Mouse (Mus musculus): ENCODE data around the gene Dcbld1. TPM values are rescaled to one million over a fixed set of nuclear protein-coding genes. Genes with fewer than 3 reads are reported as not detected.

The Dcbld1 gene
- polyA plus RNA-seq, 1 experiment from 2014 or later: 32.5 TPM

DNA sequence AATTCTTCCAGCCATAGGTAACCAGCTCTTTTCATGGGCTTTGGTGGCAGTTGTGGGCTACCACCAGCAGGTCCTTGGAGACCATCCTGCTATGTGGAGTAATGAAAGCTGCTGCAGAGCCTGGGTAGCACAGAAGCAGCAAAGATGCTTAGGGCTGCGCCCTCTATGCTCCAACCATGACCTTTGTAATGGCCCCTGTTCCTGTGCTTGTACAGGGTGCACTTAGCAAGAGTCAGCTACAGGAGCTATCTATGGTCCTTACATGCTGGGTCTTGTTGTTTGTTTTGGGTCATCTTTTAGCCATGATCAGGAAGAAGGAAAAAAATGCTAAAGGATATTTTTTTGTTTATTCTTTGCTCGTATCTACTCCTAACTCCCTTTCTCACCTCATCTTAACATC is 24.3 kb downstream of the Dcbld1 start:
- no peaks in the 10 kb centered on the region for H3K9me3 ChIP-seq (ENCODE audit: low read length)
- no peak overlapping the region for H3K9ac ChIP-seq (replicated peaks; ENCODE audit: low read length)
- no peaks in the 10 kb centered on the region for H3K27me3 ChIP-seq (ENCODE audit: insufficient read depth, low read length)
- WGBS: 71% methylated on average over 2 of the region's 2 CpGs
- H3K4me2 ChIP-seq (replicated peaks; ENCODE audit: low read depth, low read length): no peak overlapping the region
- H3K27ac ChIP-seq (ENCODE audit: low read length): no peak overlapping the region
- H3K4me3 ChIP-seq (ENCODE audit: low read length): no peak overlapping the region
- no peak for ATAC-seq (ENCODE audit: low FRiP score, low TSS enrichment)
- H3K4me1 ChIP-seq (ENCODE audit: insufficient read depth, low read length): no peaks in the 10 kb centered on the region
- 0 out of 2 replicates have a peak, but pooled peaks cover 3% of the 10 kb centered on the region for H3K36me3 ChIP-seq (ENCODE audit: insufficient read depth, low read length)

DNA sequence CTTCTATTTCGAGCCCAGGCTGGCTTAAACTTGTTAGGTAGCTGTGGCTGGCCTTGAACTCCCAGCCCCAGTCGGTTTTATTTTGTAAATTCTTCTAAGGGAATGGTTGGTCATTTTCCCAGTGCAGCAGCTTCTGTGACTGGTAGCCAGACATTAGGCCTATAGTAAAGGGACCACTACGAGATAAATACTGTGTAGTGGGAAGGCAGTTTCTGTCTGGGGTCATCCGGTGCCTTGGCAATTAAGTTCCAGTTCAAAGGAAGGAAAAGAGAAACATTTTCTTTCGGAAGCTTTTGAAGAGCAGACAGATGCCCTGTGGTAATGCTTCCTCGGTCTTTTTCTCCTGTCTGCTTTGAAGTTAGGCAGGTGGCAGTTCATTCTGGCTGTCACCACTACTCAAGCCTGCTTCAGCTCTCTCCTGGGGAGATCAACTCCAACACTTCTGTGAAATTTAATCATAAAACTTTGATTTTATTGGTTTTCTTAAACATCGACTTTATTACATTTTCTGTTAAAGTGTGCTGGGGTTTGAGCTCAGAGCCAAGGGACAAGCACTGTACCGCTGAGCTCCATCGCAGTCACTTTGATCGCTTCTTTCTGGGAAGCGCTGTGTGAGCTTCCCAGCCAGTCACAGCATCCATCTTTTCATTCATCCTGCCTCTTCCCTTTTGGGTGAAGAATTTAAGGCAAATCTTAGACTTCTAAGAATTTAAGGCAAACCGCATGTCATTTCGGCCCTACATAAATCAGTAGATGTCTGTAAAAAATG is 24.9 kb downstream of the Dcbld1 start:
- no peaks in the 10 kb centered on the region for H3K4me1 ChIP-seq (ENCODE audit: insufficient read depth, low read length)
- H3K27ac ChIP-seq (ENCODE audit: low read length): no peak overlapping the region
- H3K36me3 ChIP-seq (ENCODE audit: insufficient read depth, low read length): 0 out of 2 replicates have a peak, but pooled peaks cover 3% of the 10 kb centered on the region
- H3K4me2 ChIP-seq (replicated peaks; ENCODE audit: low read depth, low read length): no peak overlapping the region
- no peaks in the 10 kb centered on the region for H3K27me3 ChIP-seq (ENCODE audit: insufficient read depth, low read length)
- H3K9ac ChIP-seq (replicated peaks; ENCODE audit: low read length): no peak overlapping the region
- H3K4me3 ChIP-seq (ENCODE audit: low read length): no peak overlapping the region
- H3K9me3 ChIP-seq (ENCODE audit: low read length): no peaks in the 10 kb centered on the region
- no peak for ATAC-seq (ENCODE audit: low FRiP score, low TSS enrichment)
- WGBS: 41% methylated on average over 13 of the region's 13 CpGs

DNA sequence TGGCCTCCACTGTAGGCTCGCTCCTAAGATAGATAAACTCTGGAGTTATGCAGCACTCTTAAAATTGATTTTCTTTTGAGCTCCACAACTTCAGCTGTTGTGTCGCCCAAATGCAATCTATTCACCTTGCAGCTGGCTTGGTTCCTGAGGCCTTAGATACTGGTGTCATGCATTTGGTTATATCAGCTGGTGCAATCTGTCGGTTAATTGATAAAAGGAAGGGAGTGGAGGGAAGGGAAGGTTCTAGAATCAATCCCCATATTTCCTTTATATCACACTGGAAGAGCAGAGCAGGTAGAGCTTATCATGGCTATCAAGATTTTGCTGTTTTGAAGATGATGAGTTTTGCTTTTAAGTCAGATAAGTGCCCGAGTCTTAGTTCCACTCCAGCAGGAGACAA is 26.8 kb downstream of the Dcbld1 start:
- Histone ChIP-seq H3K4me3 (ENCODE audit: low read length) (no peak overlapping the region), H3K27ac (ENCODE audit: low read length) (no peak overlapping the region), H3K9ac (replicated peaks; ENCODE audit: low read length) (no peak overlapping the region), H3K4me1 (ENCODE audit: insufficient read depth, low read length) (no peaks in the 10 kb centered on the region), H3K9me3 (ENCODE audit: low read length) (no peaks in the 10 kb centered on the region), H3K4me2 (replicated peaks; ENCODE audit: low read depth, low read length) (no peak overlapping the region), H3K27me3 (ENCODE audit: insufficient read depth, low read length) (no peaks in the 10 kb centered on the region), H3K36me3 (ENCODE audit: insufficient read depth, low read length) (peaks cover 8% of the 10 kb centered on the region; the same call in 1 of the 2 replicates)
- WGBS: 89% methylated on average over 4 of the region's 4 CpGs
- ATAC-seq (ENCODE audit: low FRiP score, low TSS enrichment): no peak

DNA sequence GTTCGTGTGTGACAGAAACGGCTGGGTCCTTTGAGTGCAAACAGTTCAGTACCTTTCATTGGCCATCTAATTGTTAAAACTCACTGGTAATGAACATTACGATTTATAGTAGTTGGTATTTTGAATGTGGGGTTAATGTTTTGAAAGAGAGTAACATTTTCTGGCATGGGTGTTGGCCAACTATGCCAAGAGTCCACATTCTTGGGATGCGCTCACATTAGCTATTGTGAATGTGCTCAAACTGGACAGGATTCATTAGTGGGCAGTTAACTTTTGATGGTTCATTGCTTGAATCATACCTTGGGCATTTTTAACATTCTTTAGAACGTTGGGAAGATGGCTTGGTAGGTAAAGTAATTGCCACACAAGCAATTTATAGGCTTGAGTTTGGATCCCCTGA is 30.7 kb downstream of the Dcbld1 start:
- no peak overlapping the region for H3K4me2 ChIP-seq (replicated peaks; ENCODE audit: low read depth, low read length)
- H3K4me3 ChIP-seq (ENCODE audit: low read length): no peak overlapping the region
- ATAC-seq (ENCODE audit: low FRiP score, low TSS enrichment): no peak
- no peaks in the 10 kb centered on the region for H3K27me3 ChIP-seq (ENCODE audit: insufficient read depth, low read length)
- WGBS: 80% methylated on average over 5 of the region's 5 CpGs
- peaks cover 15% of the 10 kb centered on the region; the same call in 1 of the 2 replicates for H3K36me3 ChIP-seq (ENCODE audit: insufficient read depth, low read length)
- H3K4me1 ChIP-seq (ENCODE audit: insufficient read depth, low read length): no peaks in the 10 kb centered on the region
- no peak overlapping the region for H3K9ac ChIP-seq (replicated peaks; ENCODE audit: low read length)
- no peaks in the 10 kb centered on the region for H3K9me3 ChIP-seq (ENCODE audit: low read length)
- no peak overlapping the region for H3K27ac ChIP-seq (ENCODE audit: low read length)

DNA sequence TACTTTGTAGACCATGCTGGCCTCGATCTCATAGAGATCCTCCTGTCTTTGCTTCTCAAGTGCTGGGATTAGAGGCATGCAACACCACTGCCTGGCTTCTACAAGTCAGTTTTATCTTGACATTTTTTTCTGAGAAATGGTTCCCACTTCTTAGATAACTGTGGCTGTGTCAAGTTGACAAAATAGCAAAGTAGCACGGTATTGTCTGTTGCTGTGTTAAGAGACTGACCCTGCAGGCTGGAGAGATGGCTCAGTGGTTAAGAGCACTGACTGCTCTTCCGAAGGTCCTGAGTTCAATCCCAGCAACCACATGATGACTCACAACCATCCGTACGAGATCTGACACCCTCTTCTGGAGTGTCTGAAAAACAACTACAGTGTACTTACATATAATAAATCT is 35.5 kb downstream of the Dcbld1 start:
- no peak overlapping the region for H3K4me3 ChIP-seq (ENCODE audit: low read length)
- H3K4me1 ChIP-seq (ENCODE audit: insufficient read depth, low read length): no peaks in the 10 kb centered on the region
- no peak overlapping the region for H3K4me2 ChIP-seq (replicated peaks; ENCODE audit: low read depth, low read length)
- no peak overlapping the region for H3K27ac ChIP-seq (ENCODE audit: low read length)
- peaks cover 12% of the 10 kb centered on the region; the same call in 1 of the 2 replicates for H3K36me3 ChIP-seq (ENCODE audit: insufficient read depth, low read length)
- 85% methylated on average over 5 of the region's 5 CpGs for WGBS
- no peaks in the 10 kb centered on the region for H3K9me3 ChIP-seq (ENCODE audit: low read length)
- H3K27me3 ChIP-seq (ENCODE audit: insufficient read depth, low read length): no peaks in the 10 kb centered on the region
- no peak overlapping the region for H3K9ac ChIP-seq (replicated peaks; ENCODE audit: low read length)
- no peak for ATAC-seq (ENCODE audit: low FRiP score, low TSS enrichment)

DNA sequence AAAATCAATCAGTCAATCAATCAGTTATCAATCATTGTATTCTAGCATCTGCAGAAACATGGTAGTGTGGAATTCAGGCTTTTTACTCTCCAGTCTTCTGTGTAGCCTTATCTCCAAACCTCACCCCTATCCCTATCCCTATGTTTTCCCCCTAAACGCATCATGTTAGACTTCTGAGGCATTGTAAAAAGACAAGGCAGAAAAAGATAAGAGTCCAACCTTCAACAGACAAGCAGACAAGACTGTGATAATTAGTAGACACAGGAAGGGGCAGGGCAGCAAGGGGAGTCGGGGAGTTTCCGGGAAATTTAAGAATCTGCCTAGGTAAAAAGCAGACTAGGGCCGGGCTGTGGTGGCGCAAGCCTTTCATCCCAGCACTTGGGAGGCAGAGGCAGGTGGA is 38.0 kb downstream of the Dcbld1 start:
- no peak for ATAC-seq (ENCODE audit: low FRiP score, low TSS enrichment)
- 81% methylated on average over 5 of the region's 5 CpGs for WGBS

DNA sequence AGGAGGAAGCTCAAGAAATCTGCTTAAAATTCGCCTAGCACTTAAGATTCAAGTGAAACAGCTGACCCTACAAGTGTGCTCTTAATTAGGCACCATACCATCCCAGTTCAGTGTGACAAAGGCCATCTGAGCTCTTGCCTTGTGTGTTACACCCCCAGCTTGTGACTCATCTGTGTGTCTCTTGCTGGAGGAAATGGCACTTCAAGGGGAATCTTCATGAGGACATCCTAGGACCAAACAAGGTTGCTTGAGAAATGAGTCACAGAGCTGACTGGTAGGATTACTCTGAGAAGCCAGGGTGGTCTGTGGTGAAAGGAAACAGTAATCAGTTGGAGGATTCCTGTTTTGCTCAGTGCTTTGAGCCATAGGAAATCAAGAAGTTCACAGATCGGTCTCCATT is 39.6 kb downstream of the Dcbld1 start:
- Histone ChIP-seq H3K27ac (ENCODE audit: low read length) (no peak overlapping the region), H3K4me2 (replicated peaks; ENCODE audit: low read depth, low read length) (no peak overlapping the region), H3K4me3 (ENCODE audit: low read length) (no peak overlapping the region), H3K4me1 (ENCODE audit: insufficient read depth, low read length) (no peaks in the 10 kb centered on the region), H3K9me3 (ENCODE audit: low read length) (no peaks in the 10 kb centered on the region), H3K9ac (replicated peaks; ENCODE audit: low read length) (no peak overlapping the region), H3K36me3 (ENCODE audit: insufficient read depth, low read length) (0 out of 2 replicates have a peak, but pooled peaks cover 3% of the 10 kb centered on the region), H3K27me3 (ENCODE audit: insufficient read depth, low read length) (no peaks in the 10 kb centered on the region)
- 73% methylated on average over 2 of the region's 2 CpGs for WGBS
- ATAC-seq (ENCODE audit: low FRiP score, low TSS enrichment): no peak; the same call in 1 of the 2 replicates

More for the DNA sequence above, 38.0 kb downstream of the Dcbld1 start:
- H3K9ac ChIP-seq (replicated peaks; ENCODE audit: low read length): no peak overlapping the region
- no peaks in the 10 kb centered on the region for H3K27me3 ChIP-seq (ENCODE audit: insufficient read depth, low read length)
- H3K27ac ChIP-seq (ENCODE audit: low read length): no peak overlapping the region
- H3K9me3 ChIP-seq (ENCODE audit: low read length): no peaks in the 10 kb centered on the region
- H3K4me3 ChIP-seq (ENCODE audit: low read length): no peak overlapping the region
- H3K36me3 ChIP-seq (ENCODE audit: insufficient read depth, low read length): 0 out of 2 replicates have a peak, but pooled peaks cover 4% of the 10 kb centered on the region
- H3K4me2 ChIP-seq (replicated peaks; ENCODE audit: low read depth, low read length): no peak overlapping the region
- H3K4me1 ChIP-seq (ENCODE audit: insufficient read depth, low read length): no peaks in the 10 kb centered on the region

DNA sequence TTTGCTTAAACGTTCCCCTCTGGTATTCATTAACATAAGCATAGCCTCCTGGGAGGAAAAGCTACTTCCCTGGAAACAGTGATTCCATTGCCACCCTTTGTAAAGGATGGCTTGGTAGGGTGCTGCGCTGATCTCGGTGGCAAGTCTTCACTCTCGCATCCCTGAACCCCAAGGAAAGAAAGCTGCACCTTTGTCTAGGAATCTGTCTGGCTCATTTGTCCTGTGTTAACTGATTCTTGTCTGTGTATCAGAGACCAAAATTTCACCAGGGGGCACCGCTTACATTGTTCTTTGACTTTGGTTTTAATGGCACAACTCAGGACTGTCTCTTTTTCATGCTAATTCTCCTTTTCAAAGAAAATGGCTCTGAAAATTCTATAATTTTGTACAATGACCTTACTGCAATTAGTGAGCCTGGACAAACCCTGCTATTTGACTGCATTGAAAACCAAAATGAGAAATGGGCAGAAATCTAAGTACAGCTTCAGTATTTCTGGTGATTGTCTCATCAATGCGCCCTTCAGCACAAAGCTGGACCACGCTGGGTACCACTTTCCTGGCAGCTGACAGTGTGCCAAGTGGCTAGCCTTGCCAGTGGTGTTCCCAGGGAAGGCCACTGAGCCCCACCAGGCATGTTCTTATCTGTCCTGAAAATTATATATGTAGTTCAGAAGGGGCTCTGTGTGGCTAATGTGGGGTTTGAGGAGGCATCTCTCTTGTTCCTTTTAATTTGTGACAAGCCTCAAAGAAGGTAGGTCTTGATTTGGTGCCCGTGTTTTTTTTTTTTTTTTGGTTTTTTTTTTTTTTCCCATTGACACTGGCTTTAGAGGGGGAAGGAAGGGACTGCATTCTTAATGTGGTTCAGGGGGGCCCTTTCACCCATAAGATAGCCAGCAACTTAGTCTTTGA is 40.8 kb downstream of the Dcbld1 start:
- Histone ChIP-seq H3K27ac (ENCODE audit: low read length) (no peak overlapping the region), H3K4me3 (ENCODE audit: low read length) (no peak overlapping the region), H3K27me3 (ENCODE audit: insufficient read depth, low read length) (no peaks in the 10 kb centered on the region), H3K4me2 (replicated peaks; ENCODE audit: low read depth, low read length) (no peak overlapping the region), H3K9me3 (ENCODE audit: low read length) (no peaks in the 10 kb centered on the region), H3K36me3 (ENCODE audit: insufficient read depth, low read length) (no peaks in the 10 kb centered on the region), H3K4me1 (ENCODE audit: insufficient read depth, low read length) (no peaks in the 10 kb centered on the region), H3K9ac (replicated peaks; ENCODE audit: low read length) (no peak overlapping the region)
- ATAC-seq (ENCODE audit: low FRiP score, low TSS enrichment): no peak
- WGBS: 56% methylated on average over 8 of the region's 8 CpGs

DNA sequence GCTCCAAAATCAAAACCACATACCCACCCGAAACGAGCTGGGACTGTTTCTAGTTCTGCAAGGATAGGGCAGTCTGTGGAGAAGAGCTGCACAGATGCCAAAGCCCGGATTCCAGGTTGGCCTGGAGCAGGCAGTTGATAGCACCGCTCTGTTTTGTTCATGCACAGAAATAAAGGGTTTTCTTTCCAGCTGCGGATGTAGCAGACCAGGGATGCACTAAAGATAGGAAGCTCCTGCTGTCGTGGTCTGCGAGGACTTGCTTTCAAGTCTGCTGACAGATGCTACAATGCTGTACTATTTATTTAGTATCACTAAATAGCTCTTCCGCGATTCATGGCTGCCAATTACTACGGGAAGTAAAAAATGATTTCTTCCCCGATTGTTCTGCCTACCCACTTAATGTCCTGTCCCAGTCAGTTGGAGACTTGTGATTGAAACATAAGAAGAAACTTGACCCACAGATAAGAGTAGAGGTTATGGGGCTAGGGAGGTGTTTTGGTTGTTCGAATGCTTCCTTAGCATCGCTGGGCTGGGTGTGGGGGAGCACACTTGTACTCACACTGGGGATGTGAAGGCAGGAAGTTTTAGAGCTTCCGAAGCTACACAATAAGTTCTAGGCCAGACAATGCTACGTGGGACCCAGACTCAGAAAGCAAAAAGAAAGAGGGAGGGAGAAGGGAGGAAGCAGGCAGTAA is 41.6 kb downstream of the Dcbld1 start:
- H3K36me3 ChIP-seq (ENCODE audit: insufficient read depth, low read length): no peaks in the 10 kb centered on the region
- no peak overlapping the region for H3K9ac ChIP-seq (replicated peaks; ENCODE audit: low read length)
- no peaks in the 10 kb centered on the region for H3K9me3 ChIP-seq (ENCODE audit: low read length)
- no peak overlapping the region; the same call in 1 of the 2 replicates for H3K4me2 ChIP-seq (replicated peaks; ENCODE audit: low read depth, low read length)
- H3K27ac ChIP-seq (ENCODE audit: low read length): no peak overlapping the region
- no peaks in the 10 kb centered on the region for H3K27me3 ChIP-seq (ENCODE audit: insufficient read depth, low read length)
- peak; percentile 43 for ATAC-seq (ENCODE audit: low FRiP score, low TSS enrichment)
- no peak overlapping the region for H3K4me3 ChIP-seq (ENCODE audit: low read length)
- 38% methylated on average over 15 of the region's 15 CpGs for WGBS
- no peaks in the 10 kb centered on the region for H3K4me1 ChIP-seq (ENCODE audit: insufficient read depth, low read length)
